Mouse (Mus musculus) liver, adult 2 months (tissue): ENCODE measurements at regions not wholly inside any gene's neighbourhood (a gene's known extent, or its start where the extent isn't known, plus 50 kb on each side); places are given as distances from the start of the nearest gene placed in this dataset.

Source experiments
- CTCF ChIP-seq: fragments of 200-500 bp; IDR thresholded peaks from 2 replicates; pipeline ENCODE4 v1.5.1; 2011; ENCODE audit warnings: low read depth, low read length, control low read depth
- POLR2A ChIP-seq: fragments of 200-500 bp; IDR thresholded peaks from 2 replicates; pipeline ENCODE4 v1.6.1; 2011; ENCODE audit warnings: low read length, control low read depth; ENCODE audit not compliant: insufficient read depth; ENCODE audit errors: extremely low read depth

DNA sequence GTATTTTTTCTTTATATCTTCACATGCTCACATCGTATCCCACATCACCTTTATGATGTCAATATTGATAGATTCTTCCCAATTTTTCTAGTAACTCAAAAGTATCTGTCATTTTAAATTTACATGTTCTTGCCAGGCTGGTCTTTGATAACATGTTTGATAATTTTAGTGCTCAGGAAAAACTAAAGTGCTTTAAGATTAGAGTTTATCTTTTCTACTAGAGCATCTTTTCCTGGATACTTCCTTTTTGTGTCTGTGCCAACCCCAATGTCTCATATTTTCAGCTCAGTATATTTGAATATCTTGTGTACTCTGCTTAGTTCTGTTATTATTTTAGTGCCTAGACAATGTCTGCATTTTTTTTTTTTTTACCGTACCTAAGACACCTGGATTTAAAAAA lies 170.2 kb upstream of the Nova1 start:
- TF ChIP-seq POLR2A (no peak), CTCF (no peak)
